Mouse (Mus musculus): ENCODE results near the gene Zc3h10.

DNA sequence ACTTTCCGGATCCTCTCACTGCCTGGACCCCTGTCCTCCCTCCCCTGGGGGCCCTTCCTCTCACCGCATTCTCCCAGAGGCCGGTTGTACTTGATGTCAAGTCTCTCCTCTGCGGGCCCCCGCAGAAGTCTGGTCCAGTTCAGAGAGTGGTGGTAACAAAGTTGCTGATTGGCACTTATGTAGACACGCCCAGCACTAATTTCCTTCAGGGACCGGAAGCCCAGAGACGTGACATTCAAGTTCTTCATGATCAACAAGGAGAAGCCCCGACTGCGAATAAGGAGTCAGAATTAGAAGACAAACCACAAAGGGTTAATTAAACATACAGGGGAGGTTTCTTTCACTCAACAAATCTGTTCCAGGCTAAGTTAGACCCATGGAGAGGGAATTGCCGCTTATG lies 30.8 kb upstream of the Zc3h10 start:
- TF ChIP-seq CTCF (IDR thresholded peaks at IDR 0.05; ENCODE audit: low read depth) = no peak
- no peak for TF ChIP-seq EP300 (IDR thresholded peaks at IDR 0.05; ENCODE audit: low read depth)

Measured in heart, postnatal 0 days (tissue).